Mouse (Mus musculus) limb, embryonic 12.5 days (tissue): ENCODE measurements around the gene Ctcfl. TPM values are rescaled to one million over a fixed set of nuclear protein-coding genes. Genes with fewer than 3 reads are reported as not detected.

Experiments used
- ATAC-seq: fragments of 200-750 bp; cut with Nextera tagmentation; 2 replicates; pipeline ENCODE4 v1.8.0; 2017; ENCODE audit warnings: low read depth, moderate TSS enrichment; ENCODE audit not compliant: insufficient number of reproducible peaks, insufficient read depth, low FRiP score, low TSS enrichment
- H3K27ac ChIP-seq: fragments of 300-500 bp; sonication (generic); 2 replicates; pipeline ENCODE4 v1.5.1; 2016; ENCODE audit warnings: mild to moderate bottlenecking, moderate library complexity
- H3K27me3 ChIP-seq: fragments of 300-500 bp; sonication (generic); 2 replicates; pipeline ENCODE4 v1.6.1; 2016; ENCODE audit warnings: mild to moderate bottlenecking, moderate library complexity
- H3K36me3 ChIP-seq: fragments of 300-500 bp; sonication (generic); 2 replicates; pipeline ENCODE4 v1.6.1; 2016; ENCODE audit warnings: mild to moderate bottlenecking, moderate library complexity
- H3K4me1 ChIP-seq: fragments of 300-500 bp; sonication (generic); replicated peaks from 2 replicates; pipeline ENCODE4 v1.6.1; 2016
- H3K4me2 ChIP-seq: fragments of 300-500 bp; sonication (generic); 2 replicates; pipeline ENCODE4 v1.6.1; 2016; ENCODE audit warnings: mild to moderate bottlenecking, moderate library complexity
- H3K4me3 ChIP-seq: fragments of 300-500 bp; sonication (generic); replicated peaks from 2 replicates; pipeline ENCODE4 v1.5.1; 2016; ENCODE audit warnings: mild to moderate bottlenecking
- H3K9ac ChIP-seq: fragments of 300-500 bp; sonication (generic); replicated peaks from 2 replicates; pipeline ENCODE4 v1.6.1; 2016; ENCODE audit warnings: mild to moderate bottlenecking, moderate library complexity
- H3K9me3 ChIP-seq: fragments of 300-500 bp; sonication (generic); 2 replicates; pipeline ENCODE4 v1.6.1; 2016; ENCODE audit warnings: mild to moderate bottlenecking, moderate library complexity
- WGBS: fragments of 180-500 bp; shearing (Covaris S2); methylation state at CpG from one replicate; pipeline ENCODE4 v1.1.7; 2016; 5-methylcytosine and 5-hydroxymethylcytosine counted together
- polyA plus RNA-seq: library from polyadenylated mRNA; unstranded; fragments of >200 nt; fragmentation: Nextera tagmentation; extraction: Ambion mirVana; gene quantifications from 2 replicates; pipeline ENCODE4 v1.2.1, GENCODE M21; 2016

The Ctcfl gene
- polyA plus RNA-seq, 1 experiment from 2014 or later: 0.13 TPM

DNA sequence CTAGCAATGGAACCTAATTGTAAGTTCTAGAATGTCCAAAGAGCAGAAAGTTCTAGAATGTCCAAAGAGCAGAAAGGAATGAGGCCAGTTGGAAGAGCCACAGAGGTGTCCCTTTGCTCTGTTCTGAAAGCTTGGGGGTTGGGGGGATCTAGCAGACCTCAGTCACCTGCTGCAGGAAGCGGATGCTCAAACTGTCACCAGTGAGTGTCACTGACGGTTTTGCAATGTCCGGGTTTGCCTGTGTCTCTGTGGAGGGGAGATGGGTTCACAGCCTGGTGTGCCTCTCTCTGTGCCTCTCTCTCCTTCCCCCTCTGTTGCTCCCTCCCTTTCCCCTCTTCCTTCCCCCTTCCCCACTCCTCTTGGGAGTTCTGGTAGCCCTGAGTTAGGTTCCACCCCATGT, 36.6 kb downstream of the Ctcfl start:
- no peak for ATAC-seq
- H3K4me3 ChIP-seq: no peak overlapping the region
- H3K9me3 ChIP-seq: no peaks in the 10 kb centered on the region
- H3K4me2 ChIP-seq: no peak overlapping the region
- H3K27ac ChIP-seq: no peak overlapping the region
- H3K27me3 ChIP-seq: no peaks in the 10 kb centered on the region; the same call in 1 of the 2 replicates
- H3K9ac ChIP-seq: no peak overlapping the region
- WGBS: 89% methylated on average over 3 of the region's 3 CpGs
- no peaks in the 10 kb centered on the region for H3K36me3 ChIP-seq
- peaks cover 14% of the 10 kb centered on the region for H3K4me1 ChIP-seq

DNA sequence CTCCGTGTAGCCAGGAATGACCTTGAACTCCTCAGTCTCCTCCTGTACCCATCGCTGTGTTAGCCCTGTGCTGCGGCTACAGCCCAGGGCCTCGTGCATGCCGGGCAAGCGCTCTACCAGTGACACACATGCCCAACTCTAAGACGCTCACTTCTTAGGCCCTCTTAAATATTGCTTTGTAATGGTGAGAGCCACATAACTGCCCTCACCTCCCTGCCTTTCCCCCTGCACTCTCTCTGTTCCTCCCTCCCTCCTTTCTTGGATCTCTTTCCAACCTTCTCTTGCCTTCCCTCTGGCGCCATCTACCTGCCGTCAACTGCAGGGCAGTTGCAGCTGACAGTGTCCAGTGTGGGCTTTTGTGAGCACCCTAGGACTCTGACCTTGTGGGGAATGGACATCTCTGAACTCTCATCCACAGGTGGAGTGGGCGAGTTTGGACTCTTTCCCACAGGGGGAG, 38.5 kb downstream of the Ctcfl start:
- Histone ChIP-seq H3K4me2 (no peak overlapping the region), H3K27me3 (no peaks in the 10 kb centered on the region; the same call in 1 of the 2 replicates), H3K9ac (no peak overlapping the region), H3K4me3 (no peak overlapping the region), H3K36me3 (no peaks in the 10 kb centered on the region), H3K27ac (no peak overlapping the region), H3K4me1 (peaks cover 14% of the 10 kb centered on the region), H3K9me3 (no peaks in the 10 kb centered on the region)
- peak; percentile 45; the same call in 1 of the 2 replicates for ATAC-seq
- WGBS: 29% methylated on average over 10 of the region's 10 CpGs

DNA sequence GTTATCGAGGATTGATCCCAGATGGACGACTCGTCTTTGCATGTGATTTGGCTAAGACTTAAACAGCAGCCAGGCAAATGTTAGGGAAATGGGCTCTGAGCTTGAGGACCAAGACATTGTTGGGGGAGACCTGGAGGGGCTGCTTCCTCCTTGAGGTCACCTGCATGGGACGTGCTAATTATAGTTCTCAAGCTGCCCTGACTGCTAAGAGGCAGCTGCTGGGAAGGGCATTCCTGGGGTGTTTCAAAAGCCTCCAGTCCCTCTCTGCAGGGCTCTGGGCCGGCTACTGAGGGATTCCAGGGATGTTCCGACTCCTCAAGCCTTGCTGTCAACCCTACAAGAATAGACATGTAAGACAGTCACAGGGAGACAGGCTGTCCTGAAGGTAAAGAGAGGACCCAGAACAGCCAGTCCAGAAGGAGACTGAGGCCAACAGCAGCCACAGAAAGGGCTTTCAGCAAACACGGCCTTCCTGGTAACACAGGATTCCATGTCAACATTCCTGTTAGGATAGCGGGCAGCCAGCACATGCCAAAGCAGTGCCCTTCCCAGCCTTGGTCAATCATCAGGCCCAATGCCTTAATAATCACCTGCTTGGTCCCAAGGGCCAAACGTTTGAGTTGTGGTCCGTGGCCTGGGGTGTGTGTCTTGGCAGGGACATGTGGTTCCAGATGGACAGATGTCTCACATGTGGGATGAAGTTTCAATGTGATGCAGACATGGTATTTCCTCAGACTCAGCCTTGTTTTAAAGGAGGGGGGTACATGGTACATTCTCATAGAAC, 39.4 kb downstream of the Ctcfl start:
- ATAC-seq: no peak
- H3K27ac ChIP-seq: no peak overlapping the region

DNA sequence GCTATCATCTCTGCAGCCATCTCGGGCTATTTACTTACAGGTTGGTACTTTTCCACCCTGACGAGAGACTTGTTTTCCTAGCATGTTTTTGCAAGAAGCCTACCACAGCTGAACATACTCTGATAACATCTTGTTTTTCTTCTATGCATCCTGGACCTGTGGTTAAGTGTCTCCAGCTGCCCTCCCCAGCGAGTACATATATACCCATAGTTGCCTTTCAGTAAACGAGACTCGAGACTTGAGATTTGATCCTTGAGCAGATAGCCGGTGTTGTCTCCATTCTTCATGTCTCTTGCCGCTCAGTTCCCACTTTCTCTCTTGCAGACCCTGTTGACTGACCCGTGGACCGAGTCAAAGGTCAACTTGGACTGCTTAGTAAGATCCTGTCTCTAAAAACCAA, 42.4 kb downstream of the Ctcfl start:
- 79% methylated on average over 9 of the region's 9 CpGs for WGBS
- Histone ChIP-seq H3K27me3 (no peaks in the 10 kb centered on the region; the same call in 1 of the 2 replicates), H3K4me3 (no peak overlapping the region), H3K4me1 (peaks cover 4% of the 10 kb centered on the region; the same call in 1 of the 2 replicates), H3K36me3 (no peaks in the 10 kb centered on the region), H3K9ac (no peak overlapping the region), H3K27ac (no peak overlapping the region), H3K4me2 (no peak overlapping the region), H3K9me3 (0 out of 2 replicates have a peak, but pooled peaks cover 5% of the 10 kb centered on the region)
- ATAC-seq: no peak

More for the DNA sequence above, 39.4 kb downstream of the Ctcfl start:
- Histone ChIP-seq H3K9me3 (no peaks in the 10 kb centered on the region), H3K4me1 (peaks cover 14% of the 10 kb centered on the region), H3K4me2 (no peak overlapping the region), H3K36me3 (no peaks in the 10 kb centered on the region), H3K9ac (no peak overlapping the region), H3K4me3 (no peak overlapping the region), H3K27me3 (no peaks in the 10 kb centered on the region; the same call in 1 of the 2 replicates)
- WGBS: 51% methylated on average over 10 of the region's 10 CpGs

DNA sequence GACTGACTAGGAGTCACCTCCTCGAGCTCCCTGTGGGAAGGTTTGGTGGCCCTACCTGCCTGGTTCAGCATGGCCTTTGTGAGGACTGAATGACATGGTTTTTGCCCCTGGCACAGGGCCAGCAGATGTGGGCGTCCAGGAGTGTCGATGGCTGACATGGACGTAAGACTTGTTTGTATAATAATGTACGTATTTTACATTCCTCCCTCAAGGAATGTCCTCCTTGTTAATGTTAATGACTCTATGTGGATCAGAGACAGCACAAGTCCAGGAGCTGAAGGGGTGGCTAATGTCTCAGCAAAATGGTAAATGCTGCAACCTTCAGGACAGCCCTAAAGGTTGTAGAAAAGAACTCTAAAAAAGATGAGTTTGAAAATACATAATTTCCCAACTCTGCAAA, 45.7 kb downstream of the Ctcfl start:
- 0 out of 2 replicates have a peak, but pooled peaks cover 5% of the 10 kb centered on the region for H3K9me3 ChIP-seq
- no peak overlapping the region for H3K9ac ChIP-seq
- no peaks in the 10 kb centered on the region for H3K4me1 ChIP-seq
- H3K4me3 ChIP-seq: no peak overlapping the region
- H3K27me3 ChIP-seq: no peaks in the 10 kb centered on the region
- no peak overlapping the region for H3K27ac ChIP-seq
- no peak for ATAC-seq
- H3K36me3 ChIP-seq: no peaks in the 10 kb centered on the region
- no peak overlapping the region for H3K4me2 ChIP-seq
- 66% methylated on average over 5 of the region's 5 CpGs for WGBS

DNA sequence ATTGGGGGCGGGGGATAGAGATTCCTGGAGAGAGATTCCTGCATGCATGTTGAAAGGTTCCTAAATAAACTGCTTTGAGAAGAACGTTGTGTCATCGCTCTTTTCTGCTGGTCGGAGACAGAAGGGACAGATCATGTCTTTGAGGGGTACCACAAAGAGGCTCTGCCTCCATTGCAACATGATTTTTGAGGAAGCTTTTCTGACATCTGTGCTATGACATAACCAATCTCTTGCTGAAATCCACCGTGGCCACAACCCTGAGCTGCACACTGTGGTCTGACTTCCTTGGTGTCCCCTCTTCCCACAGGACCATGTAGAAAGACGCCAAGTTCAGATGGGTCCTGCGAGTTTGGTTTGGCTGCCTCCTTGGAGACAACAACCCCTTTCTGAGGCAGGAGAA, 46.4 kb downstream of the Ctcfl start:
- Histone ChIP-seq H3K9ac (no peak overlapping the region), H3K4me3 (no peak overlapping the region), H3K4me2 (no peak overlapping the region), H3K27ac (no peak overlapping the region), H3K4me1 (no peaks in the 10 kb centered on the region), H3K27me3 (no peaks in the 10 kb centered on the region), H3K9me3 (peaks cover 9% of the 10 kb centered on the region; the same call in 1 of the 2 replicates), H3K36me3 (no peaks in the 10 kb centered on the region)
- WGBS: 94% methylated on average over 7 of the region's 7 CpGs
- no peak for ATAC-seq

DNA sequence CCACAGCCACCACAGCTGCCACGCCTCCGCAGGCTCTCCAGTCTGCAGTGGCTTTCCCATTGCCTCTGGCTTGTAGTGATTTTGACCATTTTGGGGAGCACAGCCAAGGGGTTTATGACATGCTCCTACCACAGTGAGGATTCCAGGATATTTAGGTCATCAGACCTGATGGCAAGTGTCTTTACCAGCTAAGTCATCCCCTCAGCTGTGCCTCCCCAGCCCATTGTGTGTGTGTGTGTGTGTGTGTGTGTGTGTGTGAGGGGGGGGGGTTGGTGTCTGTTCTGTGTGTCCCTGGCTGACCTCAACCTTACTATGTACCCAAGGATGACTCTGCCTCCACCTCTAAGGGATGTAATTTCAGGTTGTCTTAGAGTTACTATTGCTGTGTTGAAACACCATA, 54.5 kb downstream of the Ctcfl start:
- 93% methylated on average over 2 of the region's 2 CpGs for WGBS
- ATAC-seq: no peak
- H3K4me2 ChIP-seq: no peak overlapping the region

DNA sequence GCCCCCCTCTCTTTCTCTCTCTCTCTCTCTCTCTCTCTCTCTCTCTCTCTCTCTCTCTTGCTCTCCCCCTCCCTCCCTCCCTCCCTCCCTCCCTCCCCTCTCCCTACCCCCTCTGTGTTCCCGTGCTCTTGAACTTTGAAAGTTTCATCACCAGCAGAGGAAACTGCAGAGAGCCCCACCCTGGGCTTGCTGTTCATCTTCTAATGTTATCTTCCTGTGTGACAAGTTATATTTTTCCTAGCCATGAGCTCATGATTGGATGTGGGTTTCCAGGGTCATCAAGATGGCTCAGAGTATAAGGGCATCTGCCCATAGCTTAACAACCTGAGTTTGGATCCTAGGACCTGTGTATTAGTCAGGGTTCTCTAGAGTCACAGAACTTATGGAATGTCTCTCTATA, 56.1 kb downstream of the Ctcfl start:
- Histone ChIP-seq H3K27me3 (no peaks in the 10 kb centered on the region), H3K9ac (no peak overlapping the region), H3K9me3 (peaks cover 3% of the 10 kb centered on the region; the same call in 1 of the 2 replicates), H3K36me3 (no peaks in the 10 kb centered on the region), H3K27ac (no peak overlapping the region), H3K4me3 (no peak overlapping the region), H3K4me2 (no peak overlapping the region), H3K4me1 (peaks cover 6% of the 10 kb centered on the region; the same call in 1 of the 2 replicates)
- ATAC-seq: no peak
- 60% methylated on average over 1 of the region's 1 CpGs for WGBS

More for the DNA sequence above, 54.5 kb downstream of the Ctcfl start:
- no peak overlapping the region for H3K9ac ChIP-seq
- H3K27me3 ChIP-seq: no peaks in the 10 kb centered on the region
- H3K4me1 ChIP-seq: peaks cover 6% of the 10 kb centered on the region; the same call in 1 of the 2 replicates
- no peak overlapping the region for H3K27ac ChIP-seq
- H3K9me3 ChIP-seq: peaks cover 5% of the 10 kb centered on the region; the same call in 1 of the 2 replicates
- H3K4me3 ChIP-seq: no peak overlapping the region
- no peaks in the 10 kb centered on the region for H3K36me3 ChIP-seq

DNA sequence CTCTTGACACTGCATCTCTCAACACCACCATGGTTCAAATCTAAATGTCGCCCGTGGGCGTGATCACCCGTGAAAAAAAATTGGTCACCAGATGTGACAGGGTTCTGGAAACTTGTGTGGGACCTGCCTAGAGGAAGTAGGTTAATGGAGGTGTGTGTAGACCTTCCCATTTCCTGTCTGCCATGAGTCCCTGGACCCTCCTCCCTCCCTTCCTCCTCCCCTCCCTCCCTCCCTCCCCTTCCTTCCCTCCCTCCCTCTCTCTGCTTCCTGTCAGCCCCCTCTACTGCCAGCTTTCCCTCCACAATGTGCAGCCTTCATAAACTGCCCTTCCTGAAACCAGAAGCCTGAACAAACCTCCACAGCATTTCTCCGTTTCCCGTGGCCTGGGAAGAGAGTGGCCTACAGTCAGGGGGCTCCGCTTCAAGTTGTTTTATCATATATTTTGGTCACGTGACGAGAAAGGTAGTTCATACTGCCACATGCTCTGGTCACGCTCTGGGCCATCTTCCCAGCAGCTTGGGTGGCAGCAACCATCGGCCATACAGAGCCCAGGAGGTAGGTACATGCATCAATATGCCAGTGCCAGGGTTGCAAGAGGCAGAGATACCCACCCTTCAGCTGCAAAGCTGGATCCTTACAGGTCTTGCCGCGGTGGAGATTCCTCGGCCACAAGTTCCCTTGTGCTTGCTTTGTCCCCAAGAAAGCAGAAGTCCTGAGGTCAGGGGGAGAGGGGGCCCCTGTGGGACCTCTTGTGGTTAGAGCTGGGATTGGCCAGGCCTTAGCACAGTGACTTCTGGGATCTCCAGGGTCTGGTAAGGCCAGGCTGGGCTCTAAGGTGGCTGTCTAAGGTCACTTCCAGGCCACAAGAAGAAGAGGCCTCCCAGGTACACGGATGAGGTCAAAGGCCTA, 57.6 kb downstream of the Ctcfl start:
- no peaks in the 10 kb centered on the region for H3K27me3 ChIP-seq
- ATAC-seq: peak; percentile 21; the same call in 1 of the 2 replicates
- peak overlapping the region; percentile 68 for H3K27ac ChIP-seq
- H3K4me1 ChIP-seq: peaks cover 6% of the 10 kb centered on the region; the same call in 1 of the 2 replicates
- no peak overlapping the region for H3K4me2 ChIP-seq
- no peak overlapping the region for H3K9ac ChIP-seq
- H3K9me3 ChIP-seq: no peaks in the 10 kb centered on the region
- H3K4me3 ChIP-seq: no peak overlapping the region
- H3K36me3 ChIP-seq: no peaks in the 10 kb centered on the region
- 66% methylated on average over 15 of the region's 15 CpGs for WGBS

DNA sequence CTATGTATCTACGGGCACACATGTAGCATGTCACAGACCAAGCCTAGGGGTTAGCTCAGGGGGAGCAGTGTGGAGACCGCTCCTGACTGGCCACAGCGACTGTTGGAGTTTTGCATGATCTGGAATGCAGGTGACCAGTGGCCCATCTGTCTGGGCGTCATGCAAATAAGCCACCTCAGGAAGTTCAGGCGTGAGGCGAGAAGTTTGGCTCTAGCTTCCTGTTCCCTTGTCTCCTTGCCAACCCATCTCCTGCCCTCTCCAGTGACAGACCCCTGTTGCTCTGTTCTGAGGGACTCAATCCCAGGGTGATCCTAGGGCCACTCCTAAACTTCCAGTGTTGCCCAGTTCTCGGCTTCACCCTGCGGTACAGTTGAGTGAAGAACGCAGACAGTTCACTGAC, 58.9 kb downstream of the Ctcfl start:
- H3K9ac ChIP-seq: no peak overlapping the region
- 82% methylated on average over 9 of the region's 9 CpGs for WGBS
- H3K9me3 ChIP-seq: no peaks in the 10 kb centered on the region
- H3K36me3 ChIP-seq: no peaks in the 10 kb centered on the region
- H3K4me1 ChIP-seq: peaks cover 6% of the 10 kb centered on the region; the same call in 1 of the 2 replicates
- no peak overlapping the region for H3K4me3 ChIP-seq
- H3K27ac ChIP-seq: no peak overlapping the region
- ATAC-seq: no peak
- H3K4me2 ChIP-seq: no peak overlapping the region
- H3K27me3 ChIP-seq: no peaks in the 10 kb centered on the region

DNA sequence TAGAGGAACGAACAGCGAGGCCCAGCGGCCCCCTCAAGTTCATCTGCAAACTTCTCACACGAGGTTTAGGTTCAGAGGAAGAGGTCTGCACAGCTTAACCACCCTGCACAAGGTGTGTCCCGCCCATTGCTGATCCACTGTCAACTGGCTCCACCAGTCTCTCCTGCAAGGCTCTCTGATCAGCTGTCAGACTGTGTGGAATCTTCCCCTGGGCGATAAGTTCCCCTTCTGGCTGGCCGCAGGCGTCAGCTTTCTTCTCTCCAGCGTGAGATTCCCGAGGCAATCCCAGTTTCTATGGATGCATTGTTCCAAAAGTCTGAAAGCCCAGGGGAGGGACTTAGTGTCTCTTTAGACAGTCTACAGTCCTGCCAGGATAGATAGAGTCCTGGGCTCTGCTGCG, 61.1 kb downstream of the Ctcfl start:
- Histone ChIP-seq H3K27me3 (no peaks in the 10 kb centered on the region), H3K27ac (0 out of 2 replicates have a peak overlapping the region, but pooled peaks have one; percentile 7), H3K9me3 (no peaks in the 10 kb centered on the region), H3K36me3 (no peaks in the 10 kb centered on the region), H3K4me2 (no peak overlapping the region), H3K4me3 (no peak overlapping the region), H3K9ac (0 out of 2 replicates have a peak overlapping the region, but pooled peaks have one; percentile 23), H3K4me1 (peaks cover 6% of the 10 kb centered on the region; the same call in 1 of the 2 replicates)
- WGBS: 65% methylated on average over 11 of the region's 11 CpGs
- ATAC-seq: no peak
